Mouse (Mus musculus): Measurements from ENCODE around the gene Tmem100.

DNA sequence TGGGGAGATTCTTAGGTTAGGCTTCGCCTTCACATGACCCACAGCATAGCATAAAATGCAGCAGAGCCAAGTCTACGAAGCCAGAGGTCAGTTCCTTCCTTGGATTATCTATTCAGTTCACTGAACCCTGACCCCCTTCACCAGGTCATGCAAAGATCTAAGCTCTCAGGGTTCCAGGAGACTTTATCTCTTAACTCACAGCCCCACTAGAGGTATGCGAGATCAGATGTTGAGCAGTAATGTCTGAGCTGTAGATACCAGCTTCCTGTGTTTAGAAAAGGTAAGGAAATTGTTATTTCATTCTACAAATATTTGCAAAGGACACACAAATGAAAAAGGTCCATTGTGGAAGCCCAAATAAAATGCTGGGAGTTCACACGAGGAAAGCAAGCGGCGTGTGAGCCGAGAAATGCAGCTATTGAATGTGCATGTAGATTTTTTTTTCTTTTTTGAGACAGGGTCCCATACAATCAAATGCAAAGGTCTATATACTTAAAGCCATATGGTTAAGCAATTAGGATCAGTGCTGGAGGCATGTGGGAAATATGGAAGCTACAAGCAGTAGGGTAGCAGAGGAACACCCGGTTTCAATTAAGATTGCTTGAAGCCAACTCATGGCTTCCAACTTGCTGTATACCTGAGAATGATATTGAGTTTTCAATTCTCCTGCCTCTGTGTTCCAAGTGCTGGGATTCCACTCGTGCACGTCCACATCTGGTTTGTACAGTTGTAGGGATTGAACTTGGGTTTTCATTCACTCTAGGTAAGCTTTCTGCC, 51.9 kb downstream of the Tmem100 start:
- no peak for TF ChIP-seq CTCF (IDR thresholded peaks at IDR 0.05; ENCODE audit: low read depth)
- TF ChIP-seq EP300 (IDR thresholded peaks at IDR 0.05; ENCODE audit: low read depth) = no peak
